Mouse (Mus musculus) urinary bladder, postnatal 14 days (tissue): ENCODE data around the gene Robo2.
A peak's percentile ranks its signal among the peaks of the same experiment; 100 is the strongest.
"Not testable (repeated sequence)": the region's sequence is repeated elsewhere in the genome, so short reads cannot be mapped to it uniquely, and the experiment has no call there.

Source experiments
- DNase-seq: peaks from one replicate; pipeline ENCODE4 v3.0.0; 2021; ENCODE audit warnings: low spot score

Robo2 gene

GRCm38 (mm10) chr16:74065958-74066357, 345.7 kb downstream of the Robo2 start:
- DNase-seq = no peak

GRCm38 (mm10) chr16:74061951-74062350, 349.7 kb downstream of the Robo2 start:
- DNase-seq = no peak

- no peak for DNase-seq
Observed at GRCm38 (mm10) chr16:74061479-74061878, 350.1 kb downstream of the Robo2 start.

- no peak for DNase-seq
Observed at GRCm38 (mm10) chr16:74056886-74057285, 354.7 kb downstream of the Robo2 start.

- no peak for DNase-seq
Observed at GRCm38 (mm10) chr16:74056210-74056609, 355.4 kb downstream of the Robo2 start.

GRCm38 (mm10) chr16:74055061-74055751, 356.4 kb downstream of the Robo2 start:
- DNase-seq = peak; percentile 28

GRCm38 (mm10) chr16:74049467-74049866, 362.2 kb downstream of the Robo2 start:
- no peak for DNase-seq

- no peak for DNase-seq
Observed at GRCm38 (mm10) chr16:74048980-74049379, 362.6 kb downstream of the Robo2 start.

GRCm38 (mm10) chr16:74047232-74047631, 364.4 kb downstream of the Robo2 start:
- no peak for DNase-seq

GRCm38 (mm10) chr16:74040797-74041196, 370.8 kb downstream of the Robo2 start:
- not testable (repeated sequence) for DNase-seq

GRCm38 (mm10) chr16:74027822-74028221, 383.8 kb downstream of the Robo2 start:
- no peak for DNase-seq

GRCm38 (mm10) chr16:74022281-74022978, 389.2 kb downstream of the Robo2 start:
- DNase-seq = no peak

GRCm38 (mm10) chr16:74005767-74006166, 405.9 kb downstream of the Robo2 start:
- no peak for DNase-seq

- DNase-seq = no peak
Observed at GRCm38 (mm10) chr16:74001331-74001730, 410.3 kb downstream of the Robo2 start.

- no peak for DNase-seq
Observed at GRCm38 (mm10) chr16:73991212-73991611, 420.4 kb downstream of the Robo2 start.

GRCm38 (mm10) chr16:73969573-73969972, 442.1 kb downstream of the Robo2 start:
- no peak for DNase-seq

GRCm38 (mm10) chr16:73964366-73964926, 447.2 kb downstream of the Robo2 start:
- no peak for DNase-seq

- DNase-seq = no peak
Observed at GRCm38 (mm10) chr16:73959479-73959970, 452.1 kb downstream of the Robo2 start.

GRCm38 (mm10) chr16:73958524-73958846, 453.1 kb downstream of the Robo2 start:
- DNase-seq = no peak

GRCm38 (mm10) chr16:73957675-73958523, 453.7 kb downstream of the Robo2 start:
- no peak for DNase-seq

GRCm38 (mm10) chr16:73946171-73946570, 465.5 kb downstream of the Robo2 start:
- DNase-seq = no peak

- DNase-seq = no peak
Observed at GRCm38 (mm10) chr16:73940211-73940541, 471.4 kb downstream of the Robo2 start.
